Mouse (Mus musculus): ENCODE results near the gene Gna13.

GRCm38 (mm10) chr11:109442166-109442730, 79.6 kb downstream of the Gna13 start:
- no peak for TF ChIP-seq MAFK (IDR thresholded peaks at IDR 0.05; ENCODE audit: insufficient read depth, low read depth, low read length)
- no peak for TF ChIP-seq HCFC1 (IDR thresholded peaks at IDR 0.05; ENCODE audit: borderline replicate concordance, insufficient read depth, low read length)
- TF ChIP-seq ZNF384 (IDR thresholded peaks at IDR 0.05; ENCODE audit: low read depth, low read length), result no peak
- TF ChIP-seq CHD2 (IDR thresholded peaks at IDR 0.05; ENCODE audit: low read depth, low read length), result no peak

All from ES-E14 (cell line).